Mouse (Mus musculus): ENCODE measurements at regions not wholly inside any gene's neighbourhood (a gene's known extent, or its start where the extent isn't known, plus 50 kb on each side); places are given as distances from the start of the nearest gene placed in this dataset.

Small RNA genes lying in the stretch of these regions (microRNA-seq; reads per million reads assigned to microRNA genes)
- gene Mir205: 13.7 reads per million, percentile 31 among the genes with 10 or more reads in this experiment

All from heart, adult 8-10 months (tissue).